Mouse (Mus musculus) liver, postnatal 0 days (tissue): ENCODE measurements around the gene Obp2b.

Source experiments
- CTCF ChIP-seq: sonication (generic); IDR thresholded peaks from 2 replicates; pipeline ENCODE4 v1.5.1; 2016; ENCODE audit warnings: antibody characterized with exemption, low read depth
- EP300 ChIP-seq: IDR thresholded peaks from 2 replicates; pipeline ENCODE4 v1.6.1; 2016; ENCODE audit warnings: antibody characterized with exemption, low read depth, mild to moderate bottlenecking

DNA sequence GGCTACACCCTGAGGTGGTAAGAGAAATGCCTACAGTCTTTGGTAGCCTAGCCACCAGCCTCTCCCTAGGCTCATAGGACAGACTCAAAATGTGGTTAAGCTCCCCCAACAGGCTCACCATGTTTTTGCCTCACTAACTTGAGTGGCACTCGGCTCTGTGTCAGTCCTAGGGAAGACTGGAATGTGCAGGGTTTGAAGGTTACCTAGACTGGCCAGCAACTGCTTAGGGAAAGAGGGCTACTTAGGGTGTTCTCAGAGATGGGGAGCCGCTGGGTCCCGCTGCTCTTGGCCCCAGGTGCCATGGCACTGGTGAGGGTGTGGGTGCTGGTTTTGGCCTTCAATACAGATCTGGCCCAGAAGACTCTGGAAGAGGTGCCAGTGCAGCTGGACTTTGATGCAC, 45.1 kb downstream of the Obp2b start, which contains the start of gene Gm13539:
- no peak for TF ChIP-seq CTCF
- TF ChIP-seq EP300 = no peak
